ENCODE assay signal across 9 mouse cellular contexts in genomic region chr14:124222447-124222846, GRCm38 (mm10).
DNase-seq lines count a peak whose midpoint lies in the region; ATAC-seq and TF ChIP-seq lines count a peak whose summit lies in the region.
"Had no signal": no experiment of that assay in that cellular context is flagged by ENCODE, and none has a peak within 500 bp of the region (broad histone marks: within the 10 kb centered on the region; RNA-seq: fewer than 3 reads in every experiment).

No protein-coding gene starts in this region.

- no peak overlapping the region for H3K27ac ChIP-seq in kidney, embryonic 14.5 days (ENCODE audit: low read depth, low read length)
- H3K27ac ChIP-seq in MEL (ENCODE audit: control insufficient read depth, low read depth, low read length): no peak overlapping the region
- no peak overlapping the region for H3K27ac ChIP-seq in midbrain, embryonic 13.5 days
- H3K27ac ChIP-seq: limb, embryonic 12.5 days had no signal

- peak; percentile 45 for TF ChIP-seq RAD21 in MEL (IDR thresholded peaks at IDR 0.05; ENCODE audit: low read depth, low read length)

- H3K4me3 ChIP-seq in kidney, embryonic 14.5 days (ENCODE audit: low read length): no peak overlapping the region
- no peak overlapping the region for H3K4me3 ChIP-seq in MEL (ENCODE audit: control insufficient read depth in 1 of 2, insufficient read depth in 1 of 2, low read depth in 2 of 2, low read length in 2 of 2)
- no peak overlapping the region for H3K4me3 ChIP-seq in midbrain, embryonic 13.5 days (replicated peaks)
- H3K4me3 ChIP-seq in lung, adult 2 months (replicated peaks; ENCODE audit: extremely low read depth, low read depth, low read length): no peak overlapping the region
- H3K4me3 ChIP-seq: limb, embryonic 12.5 days had no signal

- no peaks in the 10 kb centered on the region for H3K36me3 ChIP-seq in kidney, embryonic 14.5 days (ENCODE audit: control insufficient read depth, insufficient read depth, low read length)
- no peaks in the 10 kb centered on the region for H3K36me3 ChIP-seq in MEL (ENCODE audit: control insufficient read depth in 1 of 2, insufficient read depth in 2 of 2, low read length in 2 of 2)
- no peaks in the 10 kb centered on the region for H3K36me3 ChIP-seq in midbrain, embryonic 13.5 days
- H3K36me3 ChIP-seq: limb, embryonic 12.5 days had no signal

- DNase-seq in kidney, postnatal 36 days: peak; percentile 2 to 17
- DNase-seq in MEL (ENCODE audit: low read depth, low spot score): peak; percentile 20
- peak; percentile 67 to 76 for DNase-seq in cerebellum, postnatal 14 days
- DNase-seq in adrenal gland, adult 2 months: no peak
- no peak for DNase-seq in heart, postnatal 4 days
- no peak for DNase-seq in lung, adult 2 months

- WGBS in kidney, embryonic 14.5 days: 40% methylated on average over 1 of the region's 1 CpGs
- 33% methylated on average over 1 of the region's 1 CpGs for WGBS in midbrain, embryonic 13.5 days
- WGBS in lung, adult 2 months: 24% methylated on average over 1 of the region's 1 CpGs

- no peak for TF ChIP-seq POLR2A in MEL (IDR thresholded peaks at IDR 0.05; ENCODE audit: control insufficient read depth in 1 of 2, insufficient read depth in 1 of 2, low read depth in 1 of 2, low read length in 2 of 2, poor library complexity in 1 of 2)
- TF ChIP-seq POLR2A in lung, adult 2 months (IDR thresholded peaks at IDR 0.05; ENCODE audit: borderline replicate concordance, extremely low read depth, low read depth, low read length): no peak

- no peaks in the 10 kb centered on the region for H3K4me1 ChIP-seq in kidney, embryonic 14.5 days (ENCODE audit: control insufficient read depth, insufficient read depth, low read length)
- no peaks in the 10 kb centered on the region for H3K4me1 ChIP-seq in MEL (ENCODE audit: control insufficient read depth in 1 of 2, insufficient read depth in 2 of 2, low read length in 2 of 2)
- no peaks in the 10 kb centered on the region for H3K4me1 ChIP-seq in midbrain, embryonic 13.5 days (replicated peaks)
- no peaks in the 10 kb centered on the region for H3K4me1 ChIP-seq in lung, adult 2 months (ENCODE audit: control insufficient read depth, insufficient read depth, low read length)
- H3K4me1 ChIP-seq: limb, embryonic 12.5 days had no signal

- H3K79me2 ChIP-seq in MEL (ENCODE audit: control insufficient read depth, insufficient read depth, low read length, poor library complexity): no peaks in the 10 kb centered on the region

- no peaks in the 10 kb centered on the region for H3K27me3 ChIP-seq in kidney, embryonic 14.5 days (ENCODE audit: control insufficient read depth, insufficient read depth, low read length)
- H3K27me3 ChIP-seq in MEL (ENCODE audit: control insufficient read depth in 1 of 2, insufficient read depth in 2 of 2, low read length in 2 of 2): no peaks in the 10 kb centered on the region
- H3K27me3 ChIP-seq in midbrain, embryonic 13.5 days: no peaks in the 10 kb centered on the region
- H3K27me3 ChIP-seq: limb, embryonic 12.5 days had no signal

- TF ChIP-seq EP300 in MEL (IDR thresholded peaks at IDR 0.05; ENCODE audit: low read depth in 1 of 2, low read length in 2 of 2): no peak

- H3K9me3 ChIP-seq in kidney, embryonic 14.5 days (ENCODE audit: control insufficient read depth, low read length): no peaks in the 10 kb centered on the region
- no peaks in the 10 kb centered on the region for H3K9me3 ChIP-seq in MEL (replicated peaks; ENCODE audit: insufficient read depth, low read length)
- no peaks in the 10 kb centered on the region for H3K9me3 ChIP-seq in midbrain, embryonic 13.5 days
- H3K9me3 ChIP-seq: limb, embryonic 12.5 days had no signal

- no peak for ATAC-seq in kidney, embryonic 14.5 days (ENCODE audit: low FRiP score, low TSS enrichment)
- ATAC-seq in midbrain, embryonic 13.5 days: peak; percentile 71

- peak in 1 of 3 experiments; percentile 37; a peak in 2 of 6 replicates for TF ChIP-seq CTCF in MEL (IDR thresholded peaks at IDR 0.05 in 2 of 3, conservative IDR thresholded peaks at IDR 0.05 in 1 of 3; ENCODE audit: control insufficient read depth in 1 of 3, insufficient read depth in 1 of 3, low read depth in 2 of 3, low read length in 3 of 3, poor library complexity in 1 of 3, severe bottlenecking in 1 of 3)
- no peak for TF ChIP-seq CTCF in lung, adult 2 months (IDR thresholded peaks at IDR 0.05; ENCODE audit: insufficient read depth, low read length)

- H3K4me2 ChIP-seq in kidney, embryonic 14.5 days (replicated peaks; ENCODE audit: low read depth, low read length): no peak overlapping the region
- H3K4me2 ChIP-seq in midbrain, embryonic 13.5 days (replicated peaks): no peak overlapping the region
- H3K4me2 ChIP-seq: limb, embryonic 12.5 days had no signal

- no peak overlapping the region for H3K9ac ChIP-seq in kidney, embryonic 14.5 days (ENCODE audit: low read depth, low read length)
- H3K9ac ChIP-seq in MEL (ENCODE audit: control insufficient read depth, low read depth, low read length, poor library complexity, severe bottlenecking): no peak overlapping the region
- H3K9ac ChIP-seq in midbrain, embryonic 13.5 days (replicated peaks): no peak overlapping the region
- H3K9ac ChIP-seq: limb, embryonic 12.5 days had no signal

TF ChIP-seq in MEL, 35 proteins besides CTCF, POLR2A, EP300 and RAD21:
- TF ChIP-seq ZC3H11A (IDR thresholded peaks at IDR 0.05; ENCODE audit: low read depth, low read length): peak; percentile 22; the same call in 1 of the 2 replicates
- no peak for TF ChIP-seq HCFC1 (IDR thresholded peaks at IDR 0.05; ENCODE audit: low read depth, low read length)
- TF ChIP-seq MAZ (IDR thresholded peaks at IDR 0.05; ENCODE audit: low read depth, low read length): no peak
- no peak for TF ChIP-seq SIN3A (IDR thresholded peaks at IDR 0.05; ENCODE audit: low read length)
- TF ChIP-seq NRF1 (IDR thresholded peaks at IDR 0.05; ENCODE audit: insufficient read depth, low read depth, low read length, poor library complexity, severe bottlenecking): no peak
- TF ChIP-seq ELF1 (IDR thresholded peaks at IDR 0.05; ENCODE audit: low read depth, low read length): no peak
- peak; percentile 35; the same call in 1 of the 2 replicates for TF ChIP-seq SMC3 (IDR thresholded peaks at IDR 0.05; ENCODE audit: low read depth, low read length)

Comparison
In these comparisons a context has a peak if more than half of its experiments do, and no peak if none do; other contexts are left out.
1. DNase-seq: peak in kidney, postnatal 36 days (2 of 2), MEL (single experiment) and cerebellum, postnatal 14 days (2 of 2); none in adrenal gland, adult 2 months (single experiment), heart, postnatal 4 days (single experiment) and lung, adult 2 months (single experiment).